ENCODE assay signal across 8 mouse cellular contexts in genomic region chr9:95953658-95954057, GRCm38 (mm10). TPM values are rescaled to one million over a fixed set of nuclear protein-coding genes. Genes with fewer than 3 reads are reported as not detected.
DNase-seq lines count a peak whose midpoint lies in the region; ATAC-seq and TF ChIP-seq lines count a peak whose summit lies in the region.

No protein-coding gene starts in this region.

- H3K27ac ChIP-seq in lung, postnatal 0 days (ENCODE audit: low read length) = no peak overlapping the region
- H3K27ac ChIP-seq in hindbrain, embryonic 14.5 days = no peak overlapping the region

- H3K4me1 ChIP-seq in lung, postnatal 0 days (ENCODE audit: insufficient read depth, low read depth, low read length) = no peaks in the 10 kb centered on the region
- H3K4me1 ChIP-seq in lung, adult 2 months (ENCODE audit: control insufficient read depth, insufficient read depth, low read length) = peaks cover 3% of the 10 kb centered on the region
- 0 out of 2 replicates have a peak, but pooled peaks cover 5% of the 10 kb centered on the region for H3K4me1 ChIP-seq in hindbrain, embryonic 14.5 days (replicated peaks; ENCODE audit: control insufficient read depth, insufficient read depth, low read length)

- 64% methylated on average over 4 of the region's 4 CpGs for WGBS in lung, postnatal 0 days
- WGBS in lung, adult 2 months = 62% methylated on average over 4 of the region's 4 CpGs
- 87% methylated on average over 4 of the region's 4 CpGs for WGBS in hindbrain, embryonic 14.5 days

- H3K36me3 ChIP-seq in lung, postnatal 0 days (ENCODE audit: insufficient read depth, low read length) = no peaks in the 10 kb centered on the region
- peaks cover 18% of the 10 kb centered on the region for H3K36me3 ChIP-seq in hindbrain, embryonic 14.5 days (replicated peaks; ENCODE audit: control insufficient read depth, insufficient read depth)

- H3K4me3 ChIP-seq in lung, postnatal 0 days (ENCODE audit: low read depth, low read length) = peak overlapping the region; percentile 98; the same call in 1 of the 2 replicates
- no peak overlapping the region for H3K4me3 ChIP-seq in lung, adult 2 months (replicated peaks; ENCODE audit: extremely low read depth, low read depth, low read length)
- H3K4me3 ChIP-seq in hindbrain, embryonic 14.5 days (replicated peaks; ENCODE audit: low read length) = peak overlapping the region; percentile 95; the same call in 1 of the 2 replicates

- ATAC-seq in lung, postnatal 0 days = no peak
- no peak for ATAC-seq in hindbrain, embryonic 14.5 days (ENCODE audit: low FRiP score)

- TF ChIP-seq POLR2A in lung, adult 2 months (IDR thresholded peaks at IDR 0.05; ENCODE audit: borderline replicate concordance, extremely low read depth, low read depth, low read length) = no peak

- no peaks in the 10 kb centered on the region for H3K27me3 ChIP-seq in lung, postnatal 0 days (replicated peaks; ENCODE audit: insufficient read depth, low read length)
- H3K27me3 ChIP-seq in hindbrain, embryonic 14.5 days (ENCODE audit: control insufficient read depth, insufficient read depth, low read length) = no peaks in the 10 kb centered on the region

- no peak for TF ChIP-seq EP300 in lung, postnatal 0 days (IDR thresholded peaks at IDR 0.05)

- H3K9me3 ChIP-seq in lung, postnatal 0 days (ENCODE audit: low read length) = no peaks in the 10 kb centered on the region
- no peaks in the 10 kb centered on the region for H3K9me3 ChIP-seq in hindbrain, embryonic 14.5 days (ENCODE audit: control insufficient read depth, low read length)

- H3K4me2 ChIP-seq in lung, postnatal 0 days (replicated peaks; ENCODE audit: low read depth, low read length) = peak overlapping the region; percentile 52; the same call in 1 of the 2 replicates
- peak overlapping the region; percentile 62 for H3K4me2 ChIP-seq in hindbrain, embryonic 14.5 days (replicated peaks)

- peak; percentile 2 for DNase-seq in embryo, embryonic 10.5 days (ENCODE audit: low spot score)
- no peak for DNase-seq in embryo, embryonic 10 days (ENCODE audit: low spot score)
- DNase-seq in lung, postnatal 0 days (ENCODE audit: low spot score) = peak; percentile 15
- DNase-seq in lung, adult 2 months = no peak
- no peak for DNase-seq in hindbrain, embryonic 14.5 days (ENCODE audit: low spot score)
- DNase-seq in retina, embryonic 14.5 days (ENCODE audit: low spot score) = peak; percentile 4
- no peak for DNase-seq in adrenal gland, postnatal 10 days
- no peak for DNase-seq in spleen, postnatal 4 days (ENCODE audit: low spot score in 2 of 2)

- no peak for TF ChIP-seq CTCF in lung, postnatal 0 days (IDR thresholded peaks at IDR 0.05)
- TF ChIP-seq CTCF in lung, adult 2 months (IDR thresholded peaks at IDR 0.05; ENCODE audit: insufficient read depth, low read length) = no peak

- H3K9ac ChIP-seq in lung, postnatal 0 days (replicated peaks; ENCODE audit: low read depth) = no peak overlapping the region
- H3K9ac ChIP-seq in hindbrain, embryonic 14.5 days = no peak overlapping the region

RNA-seq across cellular contexts. Expression of gene Xrn1, which starts 0.9 kb away (rescaled TPM):
- polyA plus RNA-seq in lung, postnatal 0 days (2015; fragmentation: Nextera tagmentation; extraction: Ambion mirVana) = 9.9 and 13.3 TPM in 2 replicates
- 3.7 and 5.7 TPM in 2 replicates for polyA plus RNA-seq in lung, adult 2 months (2012; rRNA removed)
- 16.4 and 20.7 TPM in 2 replicates for polyA plus RNA-seq in hindbrain, embryonic 14.5 days (2014; fragmentation: Nextera tagmentation; extraction: Ambion mirVana)
- 10 to 100 TPM; 18.2 to 26.2 TPM for total RNA-seq in adrenal gland, postnatal 10 days (2021)

Comparison
In these comparisons a context has a peak if more than half of its experiments do, and no peak if none do; other contexts are left out.
1. DNase-seq: peak in embryo, embryonic 10.5 days (single experiment), lung, postnatal 0 days (single experiment) and retina, embryonic 14.5 days (single experiment); none in embryo, embryonic 10 days (single experiment), lung, adult 2 months (single experiment), hindbrain, embryonic 14.5 days (single experiment), adrenal gland, postnatal 10 days (single experiment) and spleen, postnatal 4 days (0 of 2).